Mouse (Mus musculus): Measurements from ENCODE around the gene Ccdc51. TPM values are rescaled to one million over a fixed set of nuclear protein-coding genes. Genes with fewer than 3 reads are reported as not detected.

Ccdc51 gene
- polyA plus RNA-seq, 1 experiment from 2014 or later = 11.4 TPM

- peaks cover 51% of the 10 kb centered on the region for H3K27me3 ChIP-seq
- H3K27ac ChIP-seq (replicated peaks) = peak overlapping the region; percentile 65; the same call in 1 of the 2 replicates
- H3K36me3 ChIP-seq (replicated peaks) = peaks cover 3% of the 10 kb centered on the region; the same call in 1 of the 2 replicates
- H3K9me3 ChIP-seq (replicated peaks) = no peaks in the 10 kb centered on the region
- H3K4me3 ChIP-seq (replicated peaks) = no peak overlapping the region
- peaks cover 32% of the 10 kb centered on the region for H3K4me1 ChIP-seq (replicated peaks)
- 0 out of 2 replicates have a peak overlapping the region, but pooled peaks have one; percentile 5 for H3K4me2 ChIP-seq
- no peak overlapping the region for H3K9ac ChIP-seq
- WGBS (ENCODE audit: insufficient replicate concordance) = 73% methylated on average over 8 of the region's 8 CpGs
- ATAC-seq (ENCODE audit: insufficient read depth) = no peak
These were observed 16.1 kb downstream of the Ccdc51 start for GRCm38 (mm10) chr9:109098366-109098765.

- Histone ChIP-seq H3K27ac (replicated peaks) (no peak overlapping the region), H3K4me3 (replicated peaks) (no peak overlapping the region), H3K9ac (no peak overlapping the region), H3K4me2 (0 out of 2 replicates have a peak overlapping the region, but pooled peaks have one; percentile 5), H3K36me3 (replicated peaks) (peaks cover 3% of the 10 kb centered on the region; the same call in 1 of the 2 replicates), H3K4me1 (replicated peaks) (peaks cover 29% of the 10 kb centered on the region), H3K9me3 (replicated peaks) (no peaks in the 10 kb centered on the region), H3K27me3 (peaks cover 45% of the 10 kb centered on the region)
- ATAC-seq (ENCODE audit: insufficient read depth) = 0 out of 2 replicates have a peak, but pooled peaks have one; percentile 23
- 48% methylated on average over 5 of the region's 6 CpGs for WGBS (ENCODE audit: insufficient replicate concordance)
These were observed 16.7 kb downstream of the Ccdc51 start for GRCm38 (mm10) chr9:109098969-109099368.

GRCm38 (mm10) chr9:109100307-109100928 is 18.1 kb downstream of the Ccdc51 start:
- no peak for ATAC-seq (ENCODE audit: insufficient read depth)
- Histone ChIP-seq H3K9ac (no peak overlapping the region), H3K27me3 (peaks cover 30% of the 10 kb centered on the region), H3K4me3 (replicated peaks) (no peak overlapping the region), H3K27ac (replicated peaks) (no peak overlapping the region), H3K36me3 (replicated peaks) (peaks cover 3% of the 10 kb centered on the region; the same call in 1 of the 2 replicates), H3K4me2 (no peak overlapping the region), H3K9me3 (replicated peaks) (no peaks in the 10 kb centered on the region), H3K4me1 (replicated peaks) (peaks cover 19% of the 10 kb centered on the region)
- 59% methylated on average over 20 of the region's 20 CpGs for WGBS (ENCODE audit: insufficient replicate concordance)

- Histone ChIP-seq H3K27me3 (peaks cover 15% of the 10 kb centered on the region), H3K4me1 (replicated peaks) (peaks cover 15% of the 10 kb centered on the region), H3K36me3 (replicated peaks) (peaks cover 3% of the 10 kb centered on the region; the same call in 1 of the 2 replicates), H3K4me3 (replicated peaks) (no peak overlapping the region), H3K4me2 (no peak overlapping the region), H3K27ac (replicated peaks) (no peak overlapping the region), H3K9ac (no peak overlapping the region), H3K9me3 (replicated peaks) (no peaks in the 10 kb centered on the region)
- WGBS (ENCODE audit: insufficient replicate concordance) = 70% methylated on average over 5 of the region's 5 CpGs
- no peak for ATAC-seq (ENCODE audit: insufficient read depth)
These were observed 19.7 kb downstream of the Ccdc51 start for GRCm38 (mm10) chr9:109101933-109102445.

GRCm38 (mm10) chr9:109102541-109102940 is 20.2 kb downstream of the Ccdc51 start:
- Histone ChIP-seq H3K4me2 (no peak overlapping the region), H3K4me1 (replicated peaks) (peaks cover 15% of the 10 kb centered on the region), H3K27me3 (peaks cover 9% of the 10 kb centered on the region), H3K4me3 (replicated peaks) (no peak overlapping the region), H3K27ac (replicated peaks) (no peak overlapping the region), H3K36me3 (replicated peaks) (peaks cover 3% of the 10 kb centered on the region; the same call in 1 of the 2 replicates), H3K9ac (no peak overlapping the region), H3K9me3 (replicated peaks) (no peaks in the 10 kb centered on the region)
- ATAC-seq (ENCODE audit: insufficient read depth) = no peak
- 63% methylated on average over 3 of the region's 3 CpGs for WGBS (ENCODE audit: insufficient replicate concordance)

GRCm38 (mm10) chr9:109103250-109103649 is 21.0 kb downstream of the Ccdc51 start:
- peaks cover 2% of the 10 kb centered on the region; the same call in 1 of the 2 replicates for H3K27me3 ChIP-seq
- H3K36me3 ChIP-seq (replicated peaks) = peaks cover 7% of the 10 kb centered on the region; the same call in 1 of the 2 replicates
- WGBS (ENCODE audit: insufficient replicate concordance) = 61% methylated on average over 7 of the region's 7 CpGs
- H3K4me1 ChIP-seq (replicated peaks) = peaks cover 11% of the 10 kb centered on the region
- no peak overlapping the region for H3K4me3 ChIP-seq (replicated peaks)
- no peak overlapping the region for H3K27ac ChIP-seq (replicated peaks)
- no peak overlapping the region for H3K9ac ChIP-seq
- no peaks in the 10 kb centered on the region for H3K9me3 ChIP-seq (replicated peaks)
- ATAC-seq (ENCODE audit: insufficient read depth) = no peak
- H3K4me2 ChIP-seq = no peak overlapping the region

GRCm38 (mm10) chr9:109104083-109104482 is 21.8 kb downstream of the Ccdc51 start:
- Histone ChIP-seq H3K9me3 (replicated peaks) (no peaks in the 10 kb centered on the region), H3K9ac (no peak overlapping the region), H3K4me1 (replicated peaks) (peaks cover 2% of the 10 kb centered on the region; the same call in 1 of the 2 replicates), H3K27ac (replicated peaks) (no peak overlapping the region), H3K36me3 (replicated peaks) (peaks cover 11% of the 10 kb centered on the region; the same call in 1 of the 2 replicates), H3K4me2 (no peak overlapping the region), H3K4me3 (replicated peaks) (no peak overlapping the region), H3K27me3 (no peaks in the 10 kb centered on the region)
- 68% methylated on average over 9 of the region's 9 CpGs for WGBS (ENCODE audit: insufficient replicate concordance)
- ATAC-seq (ENCODE audit: insufficient read depth) = no peak

- no peaks in the 10 kb centered on the region for H3K27me3 ChIP-seq
- H3K4me1 ChIP-seq (replicated peaks) = no peaks in the 10 kb centered on the region
- H3K27ac ChIP-seq (replicated peaks) = no peak overlapping the region
- 73% methylated on average over 12 of the region's 12 CpGs for WGBS (ENCODE audit: insufficient replicate concordance)
- no peaks in the 10 kb centered on the region for H3K9me3 ChIP-seq (replicated peaks)
- no peak for ATAC-seq (ENCODE audit: insufficient read depth)
- no peak overlapping the region for H3K4me2 ChIP-seq
- H3K36me3 ChIP-seq (replicated peaks) = peaks cover 11% of the 10 kb centered on the region; the same call in 1 of the 2 replicates
- no peak overlapping the region for H3K4me3 ChIP-seq (replicated peaks)
- no peak overlapping the region for H3K9ac ChIP-seq
These were observed 22.7 kb downstream of the Ccdc51 start for GRCm38 (mm10) chr9:109105011-109105410.

- ATAC-seq (ENCODE audit: insufficient read depth) = no peak
- no peaks in the 10 kb centered on the region for H3K27me3 ChIP-seq
- WGBS (ENCODE audit: insufficient replicate concordance) = 66% methylated on average over 12 of the region's 12 CpGs
- H3K4me1 ChIP-seq (replicated peaks) = no peaks in the 10 kb centered on the region
- H3K4me3 ChIP-seq (replicated peaks) = no peak overlapping the region
- H3K9me3 ChIP-seq (replicated peaks) = no peaks in the 10 kb centered on the region
- no peak overlapping the region for H3K9ac ChIP-seq
- no peak overlapping the region for H3K4me2 ChIP-seq
- H3K27ac ChIP-seq (replicated peaks) = no peak overlapping the region
- peaks cover 13% of the 10 kb centered on the region; the same call in 1 of the 2 replicates for H3K36me3 ChIP-seq (replicated peaks)
These were observed 23.4 kb downstream of the Ccdc51 start for GRCm38 (mm10) chr9:109105648-109106047.

GRCm38 (mm10) chr9:109107341-109107740 is 25.0 kb downstream of the Ccdc51 start:
- peaks cover 24% of the 10 kb centered on the region for H3K36me3 ChIP-seq (replicated peaks)
- H3K4me1 ChIP-seq (replicated peaks) = no peaks in the 10 kb centered on the region
- no peak overlapping the region for H3K9ac ChIP-seq
- no peaks in the 10 kb centered on the region for H3K9me3 ChIP-seq (replicated peaks)
- no peak for ATAC-seq (ENCODE audit: insufficient read depth)
- no peaks in the 10 kb centered on the region for H3K27me3 ChIP-seq
- H3K4me2 ChIP-seq = no peak overlapping the region
- 66% methylated on average over 5 of the region's 6 CpGs for WGBS (ENCODE audit: insufficient replicate concordance)
- no peak overlapping the region for H3K4me3 ChIP-seq (replicated peaks)
- no peak overlapping the region for H3K27ac ChIP-seq (replicated peaks)

- H3K4me3 ChIP-seq (replicated peaks) = no peak overlapping the region
- H3K27ac ChIP-seq (replicated peaks) = no peak overlapping the region
- peaks cover 28% of the 10 kb centered on the region for H3K36me3 ChIP-seq (replicated peaks)
- H3K27me3 ChIP-seq = no peaks in the 10 kb centered on the region
- H3K4me1 ChIP-seq (replicated peaks) = no peaks in the 10 kb centered on the region
- H3K9me3 ChIP-seq (replicated peaks) = no peaks in the 10 kb centered on the region
- 64% methylated on average over 11 of the region's 11 CpGs for WGBS (ENCODE audit: insufficient replicate concordance)
- no peak for ATAC-seq (ENCODE audit: insufficient read depth)
- H3K9ac ChIP-seq = no peak overlapping the region
- no peak overlapping the region for H3K4me2 ChIP-seq
These were observed 27.9 kb downstream of the Ccdc51 start for GRCm38 (mm10) chr9:109110240-109110639.

Data from liver, embryonic 15.5 days (tissue).